Mouse (Mus musculus): ENCODE measurements around the gene Glp2r. TPM values are rescaled to one million over a fixed set of nuclear protein-coding genes. Genes with fewer than 3 reads are reported as not detected.

The Glp2r gene
- total and polyA plus RNA-seq, 2 experiments from 2014 or later: 0.09 TPM; not detected in 1

- Histone ChIP-seq H3K9ac (replicated peaks; ENCODE audit: low read length) (no peak overlapping the region), H3K36me3 (ENCODE audit: insufficient read depth, low read length) (no peaks in the 10 kb centered on the region), H3K27me3 (ENCODE audit: insufficient read depth, low read length) (no peaks in the 10 kb centered on the region), H3K9me3 (ENCODE audit: low read length) (no peaks in the 10 kb centered on the region), H3K4me3 (ENCODE audit: low read length) (no peak overlapping the region), H3K27ac (no peak overlapping the region), H3K4me2 (ENCODE audit: low read depth, low read length) (no peak overlapping the region), H3K4me1 (ENCODE audit: insufficient read depth, low read length) (0 out of 2 replicates have a peak, but pooled peaks cover 6% of the 10 kb centered on the region)
- 71% methylated on average over 8 of the region's 8 CpGs for WGBS
- ATAC-seq (no peak), DNase-seq (ENCODE audit: low spot score) (no peak)
- TF ChIP-seq CTCF (IDR thresholded peaks at IDR 0.05; ENCODE audit: low read depth): no peak
These were observed 30.2 kb upstream of the Glp2r start for GRCm38 (mm10) chr11:67801169-67801568.

DNA sequence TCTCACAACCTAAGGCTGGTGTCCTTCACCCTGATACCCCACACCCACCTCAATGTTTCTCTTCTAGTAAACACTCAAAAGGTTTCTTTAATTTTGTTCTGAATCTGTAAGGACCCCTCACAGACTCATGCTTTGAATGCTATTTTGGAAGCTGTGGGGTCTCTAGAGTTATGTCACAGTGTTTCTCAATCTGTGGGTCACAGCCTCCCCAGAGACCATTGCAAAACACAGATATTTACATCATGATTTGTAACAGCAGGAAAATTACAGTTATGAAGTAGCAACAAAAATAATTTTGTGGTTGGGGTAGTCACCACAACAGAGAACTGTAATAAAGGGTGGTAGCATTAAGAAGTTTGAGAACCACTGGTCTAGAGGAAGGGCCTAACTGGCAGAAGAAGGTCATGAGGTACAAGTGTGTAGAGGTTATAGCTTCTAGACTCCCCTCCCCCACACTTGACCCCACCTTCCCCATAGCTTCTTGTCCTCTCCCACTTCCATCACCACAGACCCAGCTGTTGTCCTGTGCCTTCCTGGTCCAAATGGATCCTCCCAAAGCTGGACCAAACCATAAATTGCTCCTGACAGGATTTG lies 29.3 kb upstream of the Glp2r start:
- Histone ChIP-seq H3K4me3 (ENCODE audit: low read length) (no peak overlapping the region), H3K4me1 (ENCODE audit: insufficient read depth, low read length) (0 out of 2 replicates have a peak, but pooled peaks cover 6% of the 10 kb centered on the region), H3K36me3 (ENCODE audit: insufficient read depth, low read length) (no peaks in the 10 kb centered on the region), H3K27ac (no peak overlapping the region), H3K27me3 (ENCODE audit: insufficient read depth, low read length) (no peaks in the 10 kb centered on the region), H3K4me2 (ENCODE audit: low read depth, low read length) (no peak overlapping the region), H3K9ac (replicated peaks; ENCODE audit: low read length) (no peak overlapping the region), H3K9me3 (ENCODE audit: low read length) (no peaks in the 10 kb centered on the region)
- no peak for ATAC-seq
- TF ChIP-seq CTCF (IDR thresholded peaks at IDR 0.05; ENCODE audit: low read depth): no peak
- no peak for DNase-seq (ENCODE audit: low spot score)

- no peak for ATAC-seq
- DNase-seq (ENCODE audit: low spot score): no peak
- Histone ChIP-seq H3K9ac (replicated peaks; ENCODE audit: low read length) (no peak within 1 kb of the TSS), H3K36me3 (ENCODE audit: insufficient read depth, low read length) (no peaks in the 10 kb centered on the region), H3K4me1 (ENCODE audit: insufficient read depth, low read length) (0 out of 2 replicates have a peak, but pooled peaks cover 6% of the 10 kb centered on the region), H3K4me3 (ENCODE audit: low read length) (no peak within 1 kb of the TSS), H3K27ac (no peak within 1 kb of the TSS), H3K27me3 (ENCODE audit: insufficient read depth, low read length) (no peaks in the 10 kb centered on the region), H3K9me3 (ENCODE audit: low read length) (no peaks in the 10 kb centered on the region), H3K4me2 (ENCODE audit: low read depth, low read length) (no peak within 1 kb of the TSS)
- 65% methylated on average over 7 of the region's 7 CpGs for WGBS
- no peak for TF ChIP-seq CTCF (IDR thresholded peaks at IDR 0.05; ENCODE audit: low read depth)
These were observed 27.0 kb upstream of the Glp2r start, which contains the start of gene Dhrs7c for GRCm38 (mm10) chr11:67797931-67798330. Dhrs7c (plus strand) TSS chr11:67798187.

DNA sequence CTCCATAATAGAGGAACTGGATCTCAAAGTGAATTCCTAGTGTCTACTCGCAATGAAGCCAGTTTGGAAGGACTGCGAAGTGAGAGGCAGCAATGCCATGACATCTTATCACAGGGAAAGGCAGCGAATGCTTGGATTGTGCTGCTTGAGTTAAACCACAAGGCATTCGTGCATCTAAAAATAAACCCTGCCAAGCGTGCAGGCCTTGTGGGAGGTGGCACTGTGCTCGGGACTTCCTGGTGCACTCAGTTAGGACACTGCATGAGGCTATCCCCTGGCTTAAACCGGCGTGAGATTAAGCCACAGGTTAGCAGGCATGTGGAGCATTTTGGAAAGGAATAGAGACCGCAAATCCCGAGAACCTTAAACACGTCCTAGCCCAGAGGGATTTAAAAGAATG lies 19.2 kb upstream of the Glp2r start:
- no peak overlapping the region for H3K9ac ChIP-seq (replicated peaks; ENCODE audit: low read length)
- no peak overlapping the region for H3K4me2 ChIP-seq (ENCODE audit: low read depth, low read length)
- H3K4me1 ChIP-seq (ENCODE audit: insufficient read depth, low read length): no peaks in the 10 kb centered on the region
- no peaks in the 10 kb centered on the region for H3K36me3 ChIP-seq (ENCODE audit: insufficient read depth, low read length)
- no peaks in the 10 kb centered on the region for H3K27me3 ChIP-seq (ENCODE audit: insufficient read depth, low read length)
- TF ChIP-seq CTCF (IDR thresholded peaks at IDR 0.05; ENCODE audit: low read depth): no peak
- ATAC-seq: no peak
- no peak for DNase-seq (ENCODE audit: low spot score)
- no peak overlapping the region for H3K27ac ChIP-seq
- no peak overlapping the region for H3K4me3 ChIP-seq (ENCODE audit: low read length)
- no peaks in the 10 kb centered on the region for H3K9me3 ChIP-seq (ENCODE audit: low read length)
- 82% methylated on average over 11 of the region's 11 CpGs for WGBS

- Histone ChIP-seq H3K4me3 (ENCODE audit: low read length) (no peak within 1 kb of the TSS), H3K36me3 (ENCODE audit: insufficient read depth, low read length) (no peaks in the 10 kb centered on the region), H3K27ac (no peak within 1 kb of the TSS), H3K4me1 (ENCODE audit: insufficient read depth, low read length) (no peaks in the 10 kb centered on the region), H3K4me2 (ENCODE audit: low read depth, low read length) (no peak within 1 kb of the TSS), H3K9ac (replicated peaks; ENCODE audit: low read length) (no peak within 1 kb of the TSS), H3K27me3 (ENCODE audit: insufficient read depth, low read length) (no peaks in the 10 kb centered on the region), H3K9me3 (ENCODE audit: low read length) (no peaks in the 10 kb centered on the region)
- 62% methylated on average over 12 of the region's 12 CpGs for WGBS
- peak; percentile 49; the same call in 1 of the 2 replicates for ATAC-seq
- peak; percentile 44 for DNase-seq (ENCODE audit: low spot score)
- TF ChIP-seq CTCF (IDR thresholded peaks at IDR 0.05; ENCODE audit: low read depth): no peak
These were observed 3.4 kb upstream of the Glp2r start, which contains the start of gene Gsg1l2 for GRCm38 (mm10) chr11:67774379-67774778. Gsg1l2 (plus strand) TSS chr11:67774608.

- ATAC-seq (peak; percentile 64), DNase-seq (ENCODE audit: low spot score) (peak; percentile 92)
- TF ChIP-seq CTCF (IDR thresholded peaks at IDR 0.05; ENCODE audit: low read depth): peak; percentile 69
- no peak overlapping the region for H3K4me3 ChIP-seq (ENCODE audit: low read length)
- no peak overlapping the region for H3K27ac ChIP-seq
- H3K4me1 ChIP-seq (ENCODE audit: insufficient read depth, low read length): no peaks in the 10 kb centered on the region
- no peaks in the 10 kb centered on the region for H3K9me3 ChIP-seq (ENCODE audit: low read length)
- H3K27me3 ChIP-seq (ENCODE audit: insufficient read depth, low read length): no peaks in the 10 kb centered on the region
- no peak overlapping the region for H3K9ac ChIP-seq (replicated peaks; ENCODE audit: low read length)
- H3K36me3 ChIP-seq (ENCODE audit: insufficient read depth, low read length): no peaks in the 10 kb centered on the region
- 22% methylated on average over 8 of the region's 8 CpGs for WGBS
- H3K4me2 ChIP-seq (ENCODE audit: low read depth, low read length): no peak overlapping the region
These were observed 1.6 kb upstream of the Glp2r start for GRCm38 (mm10) chr11:67772577-67772976.

DNA sequence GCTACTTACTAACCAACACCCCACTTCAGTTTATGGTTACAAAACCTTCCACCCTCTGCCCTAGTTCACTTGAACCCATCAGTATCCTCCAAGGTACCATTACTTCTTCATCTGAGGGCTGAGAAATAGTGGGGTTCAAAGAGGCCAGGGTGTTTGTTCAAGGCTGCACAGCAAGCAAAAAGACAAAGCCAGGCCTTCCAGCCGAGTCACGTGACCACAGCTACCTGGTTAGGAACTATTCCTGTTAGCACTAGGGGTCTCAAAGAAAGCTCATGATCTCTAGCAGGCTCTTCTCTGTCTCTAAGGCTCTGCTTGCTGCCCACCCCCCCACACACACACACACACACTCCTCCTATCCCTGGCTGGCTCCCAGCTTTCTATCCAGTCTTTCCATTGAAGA lies 738 bp upstream of the Glp2r start:
- H3K36me3 ChIP-seq (ENCODE audit: insufficient read depth, low read length): no peaks in the 10 kb centered on the region
- no peak for DNase-seq (ENCODE audit: low spot score)

More for the DNA sequence above, 738 bp upstream of the Glp2r start:
- no peak for TF ChIP-seq CTCF (IDR thresholded peaks at IDR 0.05; ENCODE audit: low read depth)
- 93% methylated on average over 2 of the region's 2 CpGs for WGBS
- no peak for ATAC-seq
- Histone ChIP-seq H3K27ac (no peak overlapping the region), H3K27me3 (ENCODE audit: insufficient read depth, low read length) (no peaks in the 10 kb centered on the region), H3K4me1 (ENCODE audit: insufficient read depth, low read length) (no peaks in the 10 kb centered on the region), H3K9me3 (ENCODE audit: low read length) (no peaks in the 10 kb centered on the region), H3K9ac (replicated peaks; ENCODE audit: low read length) (no peak overlapping the region), H3K4me3 (ENCODE audit: low read length) (no peak overlapping the region), H3K4me2 (ENCODE audit: low read depth, low read length) (no peak overlapping the region)
